Mouse (Mus musculus): ENCODE measurements at regions not wholly inside any gene's neighbourhood (a gene's known extent, or its start where the extent isn't known, plus 50 kb on each side); places are given as distances from the start of the nearest gene placed in this dataset.
"Not testable (repeated sequence)": the region's sequence is repeated elsewhere in the genome, so short reads cannot be mapped to it uniquely, and the experiment has no call there.

- no peak for ATAC-seq (ENCODE audit: insufficient read depth, low FRiP score, low TSS enrichment)
- no peaks in the 10 kb centered on the region for H3K4me1 ChIP-seq (ENCODE audit: control insufficient read depth, insufficient read depth, low read length)
- no peaks in the 10 kb centered on the region for H3K36me3 ChIP-seq (ENCODE audit: control insufficient read depth, insufficient read depth, low read length)
- WGBS: 93% methylated on average over 3 of the region's 3 CpGs
- H3K9me3 ChIP-seq (ENCODE audit: control insufficient read depth, low read length): no peaks in the 10 kb centered on the region
- H3K27ac ChIP-seq (ENCODE audit: low read depth, low read length): no peak overlapping the region
- DNase-seq (ENCODE audit: low spot score): no peak
- no peak overlapping the region for H3K9ac ChIP-seq (ENCODE audit: low read length)
- H3K27me3 ChIP-seq (ENCODE audit: control insufficient read depth, insufficient read depth, low read length): no peaks in the 10 kb centered on the region
- H3K4me2 ChIP-seq (ENCODE audit: low read depth): no peak overlapping the region
- no peak overlapping the region for H3K4me3 ChIP-seq (ENCODE audit: low read depth, low read length)
Measured at GRCm38 (mm10) chr15:11489116-11489515, 89.7 kb upstream of the Tars start.

GRCm38 (mm10) chr15:11487268-11487783, 87.9 kb upstream of the Tars start:
- no peak overlapping the region for H3K4me3 ChIP-seq (ENCODE audit: low read depth, low read length)
- no peaks in the 10 kb centered on the region for H3K4me1 ChIP-seq (ENCODE audit: control insufficient read depth, insufficient read depth, low read length)
- H3K27ac ChIP-seq (ENCODE audit: low read depth, low read length): no peak overlapping the region
- no peak for ATAC-seq (ENCODE audit: insufficient read depth, low FRiP score, low TSS enrichment)
- no peak for DNase-seq (ENCODE audit: low spot score)
- H3K36me3 ChIP-seq (ENCODE audit: control insufficient read depth, insufficient read depth, low read length): no peaks in the 10 kb centered on the region
- H3K4me2 ChIP-seq (ENCODE audit: low read depth): no peak overlapping the region
- 78% methylated on average over 5 of the region's 5 CpGs for WGBS
- H3K9ac ChIP-seq (ENCODE audit: low read length): no peak overlapping the region
- no peaks in the 10 kb centered on the region for H3K27me3 ChIP-seq (ENCODE audit: control insufficient read depth, insufficient read depth, low read length)
- H3K9me3 ChIP-seq (ENCODE audit: control insufficient read depth, low read length): no peaks in the 10 kb centered on the region

GRCm38 (mm10) chr15:11483916-11484315, 84.5 kb upstream of the Tars start:
- no peaks in the 10 kb centered on the region for H3K27me3 ChIP-seq (ENCODE audit: control insufficient read depth, insufficient read depth, low read length)
- no peak overlapping the region for H3K9ac ChIP-seq (ENCODE audit: low read length)
- ATAC-seq (ENCODE audit: insufficient read depth, low FRiP score, low TSS enrichment) (no peak), DNase-seq (ENCODE audit: low spot score) (no peak)
- no peaks in the 10 kb centered on the region for H3K36me3 ChIP-seq (ENCODE audit: control insufficient read depth, insufficient read depth, low read length)
- no peak overlapping the region for H3K27ac ChIP-seq (ENCODE audit: low read depth, low read length)
- H3K4me1 ChIP-seq (ENCODE audit: control insufficient read depth, insufficient read depth, low read length): no peaks in the 10 kb centered on the region
- WGBS: 82% methylated on average over 5 of the region's 5 CpGs
- H3K4me3 ChIP-seq (ENCODE audit: low read depth, low read length): no peak overlapping the region
- H3K4me2 ChIP-seq (ENCODE audit: low read depth): no peak overlapping the region
- H3K9me3 ChIP-seq (ENCODE audit: control insufficient read depth, low read length): no peaks in the 10 kb centered on the region

- Histone ChIP-seq H3K9me3 (ENCODE audit: control insufficient read depth, low read length) (no peaks in the 10 kb centered on the region), H3K27me3 (ENCODE audit: control insufficient read depth, insufficient read depth, low read length) (no peaks in the 10 kb centered on the region), H3K4me1 (ENCODE audit: control insufficient read depth, insufficient read depth, low read length) (no peaks in the 10 kb centered on the region), H3K4me2 (ENCODE audit: low read depth) (no peak overlapping the region), H3K9ac (ENCODE audit: low read length) (no peak overlapping the region), H3K36me3 (ENCODE audit: control insufficient read depth, insufficient read depth, low read length) (no peaks in the 10 kb centered on the region), H3K27ac (ENCODE audit: low read depth, low read length) (no peak overlapping the region), H3K4me3 (ENCODE audit: low read depth, low read length) (no peak overlapping the region)
- no peak for ATAC-seq (ENCODE audit: insufficient read depth, low FRiP score, low TSS enrichment)
- WGBS: 88% methylated on average over 14 of the region's 14 CpGs
- DNase-seq (ENCODE audit: low spot score): no peak
Measured at GRCm38 (mm10) chr15:11479166-11479944, 79.9 kb upstream of the Tars start.

DNA sequence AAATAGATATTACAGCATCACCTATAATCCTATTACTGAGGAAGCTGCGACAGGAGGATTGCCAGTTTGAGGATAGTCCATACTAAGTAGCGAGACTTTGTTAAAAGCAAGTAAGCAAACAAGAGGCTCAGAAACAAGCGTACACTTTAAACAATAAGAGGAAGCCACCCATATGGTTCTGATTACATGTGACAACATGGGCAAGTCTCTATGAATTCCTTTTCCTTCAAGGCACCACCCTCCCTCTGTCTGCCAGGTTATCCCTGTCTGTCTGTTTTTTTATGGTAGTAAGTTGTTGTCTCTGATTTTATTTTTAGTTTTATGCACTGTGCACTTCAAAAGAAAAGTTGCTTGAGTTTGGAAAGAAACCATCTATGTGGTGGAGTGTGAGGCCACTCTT, 76.8 kb upstream of the Tars start:
- no peaks in the 10 kb centered on the region for H3K9me3 ChIP-seq (ENCODE audit: control insufficient read depth, low read length)
- WGBS: 84% methylated on average over 3 of the region's 3 CpGs
- H3K4me1 ChIP-seq (ENCODE audit: control insufficient read depth, insufficient read depth, low read length): no peaks in the 10 kb centered on the region
- no peak overlapping the region for H3K4me2 ChIP-seq (ENCODE audit: low read depth)
- H3K9ac ChIP-seq (ENCODE audit: low read length): no peak overlapping the region
- no peaks in the 10 kb centered on the region for H3K36me3 ChIP-seq (ENCODE audit: control insufficient read depth, insufficient read depth, low read length)
- H3K4me3 ChIP-seq (ENCODE audit: low read depth, low read length): no peak overlapping the region
- ATAC-seq (ENCODE audit: insufficient read depth, low FRiP score, low TSS enrichment): no peak
- H3K27ac ChIP-seq (ENCODE audit: low read depth, low read length): no peak overlapping the region
- H3K27me3 ChIP-seq (ENCODE audit: control insufficient read depth, insufficient read depth, low read length): no peaks in the 10 kb centered on the region
- DNase-seq (ENCODE audit: low spot score): no peak

DNA sequence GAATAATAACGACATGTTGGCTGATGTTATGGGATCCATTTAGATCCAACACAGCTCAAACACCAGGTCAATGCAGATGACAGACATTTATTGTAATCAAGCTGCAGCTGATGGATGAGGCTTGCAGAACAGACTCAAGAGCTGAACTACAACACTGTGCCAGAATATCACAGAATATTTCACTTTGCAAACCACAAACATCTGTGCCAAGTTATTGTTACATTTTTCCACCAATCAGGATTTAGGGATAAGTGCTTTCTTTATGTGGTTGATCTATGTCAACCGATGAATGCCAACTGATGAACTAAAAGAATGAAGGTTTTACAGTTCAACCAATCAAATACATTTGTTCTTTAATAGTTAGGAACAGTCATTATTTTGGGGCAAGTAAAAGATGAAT, 63.9 kb upstream of the Tars start:
- no peaks in the 10 kb centered on the region for H3K4me1 ChIP-seq (ENCODE audit: control insufficient read depth, insufficient read depth, low read length)

GRCm38 (mm10) chr15:11461575-11461974, 62.1 kb upstream of the Tars start:
- H3K4me2 ChIP-seq (ENCODE audit: low read depth); H3K9ac ChIP-seq (ENCODE audit: low read length); H3K27ac ChIP-seq (ENCODE audit: low read depth, low read length); ATAC-seq (ENCODE audit: insufficient read depth, low FRiP score, low TSS enrichment); H3K27me3 ChIP-seq (ENCODE audit: control insufficient read depth, insufficient read depth, low read length); H3K4me1 ChIP-seq (ENCODE audit: control insufficient read depth, insufficient read depth, low read length); H3K9me3 ChIP-seq (ENCODE audit: control insufficient read depth, low read length); H3K4me3 ChIP-seq (ENCODE audit: low read depth, low read length); DNase-seq (ENCODE audit: low spot score); H3K36me3 ChIP-seq (ENCODE audit: control insufficient read depth, insufficient read depth, low read length): not testable (repeated sequence)
- WGBS: 33% methylated on average over 2 of the region's 2 CpGs

More for the DNA sequence above, 63.9 kb upstream of the Tars start:
- no peak overlapping the region for H3K4me2 ChIP-seq (ENCODE audit: low read depth)
- no peaks in the 10 kb centered on the region for H3K9me3 ChIP-seq (ENCODE audit: control insufficient read depth, low read length)
- H3K36me3 ChIP-seq (ENCODE audit: control insufficient read depth, insufficient read depth, low read length): no peaks in the 10 kb centered on the region
- DNase-seq (ENCODE audit: low spot score) (no peak), ATAC-seq (ENCODE audit: insufficient read depth, low FRiP score, low TSS enrichment) (no peak)
- 93% methylated on average over 2 of the region's 2 CpGs for WGBS
- H3K4me3 ChIP-seq (ENCODE audit: low read depth, low read length): no peak overlapping the region
- H3K9ac ChIP-seq (ENCODE audit: low read length): no peak overlapping the region
- H3K27me3 ChIP-seq (ENCODE audit: control insufficient read depth, insufficient read depth, low read length): no peaks in the 10 kb centered on the region
- no peak overlapping the region for H3K27ac ChIP-seq (ENCODE audit: low read depth, low read length)

DNA sequence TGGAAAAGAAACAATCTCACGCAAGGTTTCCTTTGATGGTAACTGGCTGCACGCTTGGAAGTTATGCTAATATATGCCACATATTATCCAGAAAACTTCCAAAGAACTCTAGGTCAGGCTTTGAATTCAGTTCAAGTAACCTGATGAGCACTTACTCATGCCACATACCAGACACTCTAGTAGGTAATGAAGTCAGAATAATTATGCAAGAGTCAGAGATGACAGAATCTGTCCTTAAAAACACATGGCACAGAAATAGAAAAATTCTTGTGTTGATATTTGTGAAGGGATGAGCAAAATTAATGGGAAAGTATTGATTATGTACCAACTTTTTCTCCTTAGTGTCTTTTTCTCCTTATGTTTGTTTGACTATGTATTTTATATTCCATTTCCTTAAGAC, 59.8 kb upstream of the Tars start:
- 96% methylated on average over 2 of the region's 2 CpGs for WGBS
- Histone ChIP-seq H3K27me3 (ENCODE audit: control insufficient read depth, insufficient read depth, low read length) (no peaks in the 10 kb centered on the region), H3K4me2 (ENCODE audit: low read depth) (no peak overlapping the region), H3K9me3 (ENCODE audit: control insufficient read depth, low read length) (no peaks in the 10 kb centered on the region), H3K4me3 (ENCODE audit: low read depth, low read length) (no peak overlapping the region), H3K36me3 (ENCODE audit: control insufficient read depth, insufficient read depth, low read length) (no peaks in the 10 kb centered on the region), H3K4me1 (ENCODE audit: control insufficient read depth, insufficient read depth, low read length) (no peaks in the 10 kb centered on the region), H3K27ac (ENCODE audit: low read depth, low read length) (no peak overlapping the region), H3K9ac (ENCODE audit: low read length) (no peak overlapping the region)
- ATAC-seq (ENCODE audit: insufficient read depth, low FRiP score, low TSS enrichment) (no peak), DNase-seq (ENCODE audit: low spot score) (no peak)

DNA sequence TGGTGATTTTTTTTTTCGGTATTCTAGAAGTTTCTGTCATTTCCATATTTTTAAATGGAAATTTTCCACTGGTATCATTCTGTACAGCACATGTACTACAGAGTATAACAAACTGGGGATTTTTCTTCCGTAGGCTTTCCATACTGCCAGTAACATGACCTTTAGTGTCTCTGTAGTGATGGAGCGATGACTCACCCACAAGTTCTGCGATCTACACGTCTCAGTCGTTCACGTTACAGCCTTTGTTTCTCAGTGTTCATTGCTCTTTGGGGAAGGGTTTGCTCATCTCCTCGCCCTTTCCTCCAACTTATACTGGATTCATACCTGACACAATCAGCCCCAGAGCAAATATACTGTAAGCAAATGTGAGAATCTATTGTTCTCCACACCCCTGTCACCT, 57.8 kb upstream of the Tars start:
- no peaks in the 10 kb centered on the region for H3K4me1 ChIP-seq (ENCODE audit: control insufficient read depth, insufficient read depth, low read length)
- H3K9me3 ChIP-seq (ENCODE audit: control insufficient read depth, low read length): no peaks in the 10 kb centered on the region
- 90% methylated on average over 8 of the region's 8 CpGs for WGBS
- no peak overlapping the region for H3K4me2 ChIP-seq (ENCODE audit: low read depth)
- H3K27me3 ChIP-seq (ENCODE audit: control insufficient read depth, insufficient read depth, low read length): no peaks in the 10 kb centered on the region
- no peak overlapping the region for H3K9ac ChIP-seq (ENCODE audit: low read length)
- H3K4me3 ChIP-seq (ENCODE audit: low read depth, low read length): no peak overlapping the region
- DNase-seq (ENCODE audit: low spot score) (no peak), ATAC-seq (ENCODE audit: insufficient read depth, low FRiP score, low TSS enrichment) (no peak)
- H3K36me3 ChIP-seq (ENCODE audit: control insufficient read depth, insufficient read depth, low read length): no peaks in the 10 kb centered on the region
- no peak overlapping the region for H3K27ac ChIP-seq (ENCODE audit: low read depth, low read length)
